Mouse (Mus musculus): Measurements from ENCODE around the gene Cop1.

Cop1 gene

DNA sequence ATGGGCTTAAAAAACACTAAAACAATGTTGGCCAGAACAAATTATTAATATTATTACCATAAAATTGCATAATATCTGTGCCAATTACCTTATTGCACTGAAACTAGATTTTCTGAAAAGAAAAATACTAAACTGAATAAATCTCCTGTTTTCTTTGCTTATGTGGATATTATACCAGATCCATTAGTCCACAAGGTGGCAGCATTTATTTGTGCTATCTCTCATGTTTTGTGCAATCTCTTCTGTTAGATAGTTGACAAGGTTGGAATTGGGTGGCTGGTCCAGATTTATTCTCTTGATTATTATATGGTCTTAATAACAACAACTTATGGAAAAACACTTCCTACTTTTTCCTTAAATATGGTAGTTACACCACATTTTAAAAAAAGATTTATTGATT is 58.1 kb downstream of the Cop1 start:
- in situ Hi-C loops (cut with MboI): no loop called here

GRCm38 (mm10) chr1:159290859-159291258 is 58.7 kb downstream of the Cop1 start:
- in situ Hi-C loops (cut with MboI): no loop called here

- in situ Hi-C loops (cut with MboI): no loop called here
These were observed 69.4 kb downstream of the Cop1 start for GRCm38 (mm10) chr1:159301418-159302082.

GRCm38 (mm10) chr1:159313625-159314024 is 81.5 kb downstream of the Cop1 start:
- in situ Hi-C loops (cut with MboI): no loop called here

DNA sequence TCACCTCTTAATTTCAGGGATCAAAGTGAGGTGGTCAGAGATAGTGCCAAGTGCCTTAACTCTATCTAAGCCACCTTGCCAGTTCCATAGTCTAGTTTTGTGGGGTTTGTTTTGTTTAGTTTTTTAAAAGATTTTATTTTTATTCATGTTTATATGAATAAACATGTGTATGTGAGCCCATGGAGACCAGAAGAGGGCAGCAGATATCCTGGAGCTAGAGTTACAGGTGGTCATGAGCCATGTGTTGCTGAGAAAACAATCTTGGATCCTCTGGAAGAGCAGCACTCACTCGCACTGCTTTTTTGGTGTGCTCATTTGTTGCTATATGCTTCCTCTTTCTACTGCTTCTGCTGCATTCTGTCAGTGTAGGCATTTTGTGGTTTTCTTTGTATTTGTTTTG is 90.5 kb downstream of the Cop1 start:
- in situ Hi-C loops (cut with MboI): no loop called here

- in situ Hi-C loops (cut with MboI): no loop called here
These were observed 98.9 kb downstream of the Cop1 start for GRCm38 (mm10) chr1:159331008-159331407.

DNA sequence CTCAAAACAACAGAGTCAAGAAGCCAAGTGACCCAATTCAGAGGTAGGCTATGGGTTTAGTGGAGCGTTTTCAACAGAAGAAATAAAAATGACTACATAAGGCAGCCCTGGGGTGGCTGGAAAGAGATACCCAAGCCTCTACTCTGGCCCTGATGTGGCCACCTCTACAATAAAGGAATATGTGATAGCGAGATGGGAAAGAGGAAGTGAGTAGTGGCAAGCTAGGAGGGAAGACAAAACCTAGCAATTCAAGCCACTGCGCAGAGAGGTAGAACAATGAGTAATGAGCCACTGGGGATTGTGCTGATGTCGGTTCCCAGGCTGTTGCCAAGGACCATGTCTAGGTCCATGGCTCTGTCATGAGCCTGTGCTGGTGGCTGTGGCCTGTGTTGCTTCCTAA is 102.0 kb downstream of the Cop1 start:
- in situ Hi-C loops (cut with MboI): no loop called here

- in situ Hi-C loops (cut with MboI): no loop called here
These were observed 110.2 kb downstream of the Cop1 start for GRCm38 (mm10) chr1:159342355-159342754.

DNA sequence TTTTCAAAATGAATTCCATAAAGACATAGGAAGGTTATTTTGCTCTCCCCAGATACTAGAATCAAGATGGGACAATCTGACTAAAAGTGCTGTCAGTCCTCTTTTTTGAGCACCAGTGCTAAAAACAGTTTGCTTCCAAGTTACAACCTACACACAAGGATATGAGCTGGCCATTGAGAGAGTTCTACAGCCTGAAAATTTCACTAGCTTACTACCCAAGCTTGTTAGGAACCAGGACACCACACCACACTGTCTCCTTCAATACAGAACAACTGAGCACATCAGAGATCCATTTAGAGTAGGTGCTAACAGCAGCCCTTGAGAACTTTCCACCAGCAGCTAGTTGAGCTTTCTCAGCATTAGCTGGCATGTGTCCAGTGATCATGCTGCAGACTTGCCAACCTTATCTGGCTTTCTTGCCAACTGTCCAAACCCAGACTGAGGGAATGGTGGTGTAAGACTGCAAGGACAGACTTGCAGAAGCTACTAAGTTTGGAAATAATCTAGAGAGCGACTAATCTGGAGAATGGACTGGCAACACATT is 123.0 kb downstream of the Cop1 start:
- in situ Hi-C loops (cut with MboI): no loop called here

GRCm38 (mm10) chr1:159358713-159359112 is 126.6 kb downstream of the Cop1 start:
- in situ Hi-C loops (cut with MboI): no loop called here

DNA sequence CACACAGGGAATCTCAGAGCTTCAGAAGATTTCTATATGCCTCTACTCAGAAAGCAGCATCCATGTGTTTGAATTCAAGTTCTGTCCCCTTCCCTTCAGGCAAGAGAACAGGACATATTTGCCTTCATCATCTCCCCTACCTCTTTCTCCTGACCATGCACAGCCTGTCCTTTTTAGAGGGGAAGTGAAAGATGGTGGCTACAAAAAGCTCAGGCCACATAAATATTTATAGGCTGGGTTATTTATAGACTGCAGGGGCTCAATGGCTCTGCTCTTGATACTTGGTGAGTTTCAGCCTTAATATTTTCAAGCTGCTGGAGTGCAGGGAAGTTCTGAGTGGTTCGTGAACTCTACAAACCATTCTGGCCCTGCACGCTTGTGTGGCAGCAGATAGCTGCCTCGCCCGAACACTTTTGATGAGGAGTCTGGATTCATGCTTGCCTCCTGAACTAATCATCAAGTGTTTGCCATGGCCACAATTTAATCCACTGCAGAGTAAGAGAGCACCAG is 139.8 kb downstream of the Cop1 start:
- in situ Hi-C loops (cut with MboI): no loop called here

DNA sequence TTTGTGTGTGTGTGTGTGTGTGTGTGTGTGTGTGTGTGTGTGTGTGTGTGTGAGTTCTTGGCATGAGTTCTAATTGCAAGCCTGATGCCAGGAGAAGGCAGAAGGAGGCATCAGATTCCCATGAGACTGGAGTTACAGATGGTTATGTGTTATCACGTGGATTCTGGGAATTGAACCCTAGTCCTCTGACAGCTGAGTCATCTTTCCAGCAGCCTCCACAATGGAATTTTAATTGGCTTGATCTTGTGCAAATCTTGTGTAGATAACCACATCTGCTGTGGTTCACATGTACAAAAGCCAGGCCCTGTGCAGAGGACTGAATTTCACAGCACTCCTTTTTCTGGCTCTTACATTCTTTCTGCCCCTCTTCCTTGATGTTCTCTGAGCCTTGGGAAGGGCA is 150.1 kb downstream of the Cop1 start:
- in situ Hi-C loops (cut with MboI): loop anchor here (25.0 kb wide), 1 partner anchor 705 kb away; no protein-coding TSS in a partner anchor

DNA sequence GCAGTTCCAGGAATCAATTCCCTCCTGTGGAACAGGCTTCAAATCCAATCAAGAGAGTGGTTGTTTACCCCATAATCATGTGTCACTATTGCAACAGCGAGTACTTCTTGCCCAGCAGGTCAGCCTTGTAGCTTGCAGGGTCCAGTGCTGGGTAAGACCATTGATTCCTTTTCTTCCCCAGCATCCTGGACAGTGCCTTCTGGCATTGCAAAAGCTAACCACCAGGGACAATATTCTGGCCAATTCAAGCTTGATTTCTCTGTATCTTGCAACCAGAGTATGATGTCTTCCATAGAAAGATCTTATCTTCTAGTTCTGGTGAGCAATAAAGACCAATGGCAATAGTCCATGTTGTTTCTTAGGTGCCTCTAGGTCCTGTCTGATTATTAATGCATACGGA is 150.8 kb downstream of the Cop1 start:
- in situ Hi-C loops (cut with MboI): loop anchor here (25.0 kb wide), 1 partner anchor 704 kb away; no protein-coding TSS in a partner anchor

- in situ Hi-C loops (cut with MboI): loop anchor here (25.0 kb wide), 1 partner anchor 701 kb away; no protein-coding TSS in a partner anchor
These were observed 154.3 kb downstream of the Cop1 start for GRCm38 (mm10) chr1:159386458-159386857.

- in situ Hi-C loops (cut with MboI): loop anchor here (25.0 kb wide), 1 partner anchor 699 kb away; no protein-coding TSS in a partner anchor
These were observed 156.5 kb downstream of the Cop1 start for GRCm38 (mm10) chr1:159388565-159389024.

- in situ Hi-C loops (cut with MboI): loop anchor here (25.0 kb wide), 1 partner anchor 697 kb away; no protein-coding TSS in a partner anchor
These were observed 157.9 kb downstream of the Cop1 start for GRCm38 (mm10) chr1:159390049-159390448.

DNA sequence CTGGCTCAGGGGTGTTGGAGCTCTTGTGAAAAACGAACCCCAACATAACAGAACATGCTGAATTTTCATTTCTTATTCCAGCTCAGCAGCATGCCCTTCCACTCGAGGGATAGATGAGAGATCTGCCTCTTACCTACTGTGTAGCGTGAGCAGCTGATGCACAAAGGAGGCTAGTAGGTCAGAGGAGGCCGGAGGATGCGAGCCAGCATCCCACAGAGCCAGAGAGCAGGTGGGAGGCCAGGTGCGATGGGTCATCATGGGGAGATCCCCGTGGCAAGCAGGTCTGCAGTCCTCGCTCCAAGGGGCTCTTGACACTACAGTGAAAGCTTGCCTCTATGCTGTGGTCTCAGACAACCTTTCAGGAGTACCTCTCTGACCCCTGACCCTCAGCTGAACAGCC is 160.5 kb downstream of the Cop1 start:
- in situ Hi-C loops (cut with MboI): loop anchor here (25.0 kb wide), 1 partner anchor 695 kb away; no protein-coding TSS in a partner anchor

GRCm38 (mm10) chr1:159393070-159393699 is 161.1 kb downstream of the Cop1 start:
- in situ Hi-C loops (cut with MboI): loop anchor here (25.0 kb wide), 1 partner anchor 694 kb away; no protein-coding TSS in a partner anchor

GRCm38 (mm10) chr1:159393931-159394330 is 161.8 kb downstream of the Cop1 start:
- in situ Hi-C loops (cut with MboI): loop anchor here (25.0 kb wide), 1 partner anchor 693 kb away; no protein-coding TSS in a partner anchor

- in situ Hi-C loops (cut with MboI): loop anchor here (25.0 kb wide), 1 partner anchor 691 kb away; no protein-coding TSS in a partner anchor
These were observed 164.4 kb downstream of the Cop1 start for GRCm38 (mm10) chr1:159396515-159396914.
